Mouse (Mus musculus): ENCODE measurements around the gene Naa16. TPM values are rescaled to one million over a fixed set of nuclear protein-coding genes. Genes with fewer than 3 reads are reported as not detected.
A peak's percentile ranks its signal among the peaks of the same experiment; 100 is the strongest.

The Naa16 gene
- total RNA-seq, 1 experiment from 2014 or later, result 51.9 TPM

DNA sequence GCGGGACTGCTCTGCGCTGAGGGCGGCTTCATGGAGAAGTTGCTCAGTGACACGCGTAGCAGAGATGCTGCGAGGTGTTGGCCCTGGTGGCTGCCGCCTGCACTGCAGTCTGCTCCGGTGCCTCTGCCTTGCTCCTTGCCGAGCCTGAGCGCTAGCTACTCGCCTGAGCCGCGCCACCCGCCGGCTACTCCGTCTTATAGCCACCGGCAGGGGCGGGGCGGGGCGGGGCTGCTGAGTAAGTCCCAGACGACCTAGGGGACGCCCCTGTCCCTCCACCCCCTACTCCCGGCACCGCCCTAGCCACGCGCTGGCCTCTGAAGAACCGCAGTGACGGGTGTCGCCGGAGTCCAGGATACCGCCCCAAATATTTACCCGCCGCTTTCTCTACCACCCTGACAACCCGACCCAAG, 89.1 kb downstream of the Naa16 start, which contains the start of gene Rgcc:
Gene Rgcc (minus strand): TSS at position 180 of the 410 bp plus-strand sequence.
- ATAC-seq (ENCODE audit: extremely low read depth, insufficient number of reproducible peaks, low FRiP score, poor library complexity, severe bottlenecking), result peak; percentile 94

DNA sequence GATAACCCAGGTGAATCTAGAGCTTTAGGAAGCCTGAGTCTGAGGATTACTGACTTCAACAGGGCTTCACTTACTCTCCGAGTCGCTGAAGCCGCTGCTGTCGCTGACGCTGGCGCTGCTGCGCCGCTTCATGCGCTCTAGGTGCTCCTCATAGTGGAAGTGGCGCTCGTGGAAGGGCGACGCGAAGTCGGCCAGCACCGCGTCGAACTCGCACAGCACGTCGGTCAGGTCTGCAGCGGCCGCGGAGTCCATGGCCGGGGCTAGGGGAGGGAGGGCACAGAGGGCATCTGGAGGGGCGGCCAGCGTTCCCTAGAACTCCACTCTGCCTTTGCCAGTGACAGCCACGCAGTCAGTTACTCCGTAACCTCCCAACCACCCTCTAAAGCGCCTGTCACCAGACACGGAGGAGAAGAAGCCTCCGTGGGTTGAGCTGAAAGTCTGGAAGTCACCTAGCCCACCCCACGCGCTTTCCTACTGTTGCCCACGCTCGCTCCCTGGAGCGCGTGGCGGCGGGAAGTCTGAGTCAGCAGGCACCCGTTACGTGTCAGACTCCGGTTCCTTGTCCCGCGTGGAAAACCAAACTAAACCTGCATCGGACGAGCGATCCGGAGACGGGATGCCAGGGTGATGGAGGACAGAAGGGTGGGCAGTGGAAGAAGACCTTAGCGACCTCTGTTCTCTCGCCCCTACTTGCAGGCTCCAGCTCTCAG, 89.8 kb downstream of the Naa16 start:
- ATAC-seq (ENCODE audit: extremely low read depth, insufficient number of reproducible peaks, low FRiP score, poor library complexity, severe bottlenecking), result peak; percentile 15; the same call in 1 of the 2 replicates

DNA sequence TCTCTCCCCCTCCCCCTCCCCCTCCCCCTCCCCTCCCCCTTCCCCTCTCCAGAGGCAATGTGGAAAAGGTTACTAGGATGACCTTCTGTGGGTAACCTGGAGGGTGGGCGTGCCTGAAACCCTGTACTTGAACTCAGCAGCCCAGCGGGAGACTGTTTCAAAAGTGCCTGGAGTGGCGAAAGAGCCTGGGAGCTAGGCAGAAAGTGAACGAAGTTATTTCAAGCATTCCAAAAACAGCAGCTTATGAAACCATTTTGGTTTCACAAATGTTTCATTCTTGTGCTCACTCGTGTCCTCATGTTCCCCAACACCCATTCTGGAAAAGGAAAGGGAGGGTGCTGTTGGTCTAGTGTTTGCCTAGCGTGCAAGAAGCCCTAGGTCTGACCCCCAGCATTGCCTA, 90.8 kb downstream of the Naa16 start:
- ATAC-seq (ENCODE audit: extremely low read depth, insufficient number of reproducible peaks, low FRiP score, poor library complexity, severe bottlenecking), result no peak

DNA sequence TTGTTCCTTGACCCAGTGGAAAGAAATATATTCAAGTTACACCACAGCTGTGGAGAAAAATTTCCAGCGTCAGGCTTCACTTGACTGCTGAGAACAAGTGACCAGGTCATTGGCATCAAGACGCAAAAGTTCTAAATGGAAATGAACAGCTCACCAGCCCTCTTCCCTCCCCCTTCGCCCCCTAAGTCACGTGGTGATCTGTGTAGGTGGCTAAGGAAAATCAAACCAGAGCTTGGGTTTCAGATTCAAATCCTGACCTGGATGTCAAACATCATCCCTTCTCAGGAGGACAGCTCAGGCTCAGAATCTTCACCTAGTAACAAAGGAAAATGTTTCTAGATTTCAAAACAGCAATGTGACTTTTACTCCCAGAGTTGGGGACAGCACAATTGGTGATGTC, 91.3 kb downstream of the Naa16 start:
- ATAC-seq (ENCODE audit: extremely low read depth, insufficient number of reproducible peaks, low FRiP score, poor library complexity, severe bottlenecking), result no peak

DNA sequence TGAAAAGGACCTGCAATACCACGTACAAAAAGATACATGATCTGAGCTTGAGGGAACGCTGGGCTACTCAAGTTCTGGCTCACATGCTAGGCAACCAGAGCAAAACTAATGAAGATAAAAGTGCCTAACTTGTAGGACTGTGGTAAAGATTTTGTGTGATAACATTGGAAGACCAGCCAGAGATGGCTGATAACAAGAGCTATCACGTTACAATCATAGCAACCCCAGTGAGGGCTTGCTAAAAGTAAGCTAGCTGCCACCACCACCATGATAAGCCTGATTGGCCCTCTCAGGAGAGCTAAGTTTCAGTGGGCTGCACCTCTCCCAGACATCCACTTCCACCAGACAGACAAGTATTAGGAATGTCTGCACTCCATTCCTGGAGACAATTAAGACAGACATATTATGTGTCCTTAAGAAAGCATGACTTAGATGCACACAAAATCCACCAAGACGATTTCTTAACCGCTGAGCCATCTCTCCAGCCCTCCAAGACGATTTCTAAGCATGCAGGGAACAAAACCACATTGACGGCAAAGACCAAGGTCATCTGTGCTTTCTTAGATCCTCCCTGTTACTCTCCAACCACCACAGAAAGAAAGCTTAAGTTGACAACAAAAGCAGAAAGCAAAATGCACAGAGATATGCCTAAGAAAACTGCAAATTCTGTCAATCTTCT, 92.1 kb downstream of the Naa16 start:
- no peak for ATAC-seq (ENCODE audit: extremely low read depth, insufficient number of reproducible peaks, low FRiP score, poor library complexity, severe bottlenecking)

DNA sequence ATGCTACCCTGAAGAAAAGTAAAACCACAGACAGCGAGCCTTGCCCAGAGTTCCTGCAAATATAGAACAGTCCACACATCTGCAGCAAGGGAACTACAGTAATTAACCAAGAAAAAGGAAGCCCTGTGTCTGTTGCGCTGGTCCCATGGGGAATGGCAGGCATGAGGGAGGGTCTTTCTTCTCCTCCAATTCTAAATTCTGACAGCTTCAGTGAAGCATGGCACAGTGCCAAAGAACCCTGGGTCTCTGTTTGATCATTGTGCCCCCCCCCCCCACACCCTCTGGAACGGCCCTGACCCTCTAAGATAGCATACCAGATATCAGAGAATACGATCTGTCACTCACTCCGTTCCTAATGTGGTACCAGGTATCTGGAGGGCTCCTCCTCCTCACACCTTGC, 93.7 kb downstream of the Naa16 start:
- ATAC-seq (ENCODE audit: extremely low read depth, insufficient number of reproducible peaks, low FRiP score, poor library complexity, severe bottlenecking), result no peak

DNA sequence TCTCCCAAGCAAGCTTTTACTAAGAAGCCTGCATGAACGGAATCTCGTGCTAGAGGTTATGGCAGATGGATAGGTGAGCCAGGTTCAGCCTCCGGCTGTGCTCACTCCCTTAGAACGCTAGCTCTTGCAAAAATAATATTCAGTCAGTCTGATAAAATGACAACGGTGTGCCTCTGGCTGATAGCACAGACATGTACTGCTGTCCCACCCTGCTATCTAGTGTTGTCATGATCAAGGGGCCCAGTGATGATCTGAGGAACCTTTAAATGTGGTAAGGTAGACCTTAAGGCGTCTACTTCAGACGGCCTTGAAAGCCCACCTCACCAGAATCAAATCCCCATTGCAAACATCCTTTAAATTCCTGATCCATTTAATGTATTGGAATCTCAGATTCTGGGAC, 94.4 kb downstream of the Naa16 start:
- no peak for ATAC-seq (ENCODE audit: extremely low read depth, insufficient number of reproducible peaks, low FRiP score, poor library complexity, severe bottlenecking)

DNA sequence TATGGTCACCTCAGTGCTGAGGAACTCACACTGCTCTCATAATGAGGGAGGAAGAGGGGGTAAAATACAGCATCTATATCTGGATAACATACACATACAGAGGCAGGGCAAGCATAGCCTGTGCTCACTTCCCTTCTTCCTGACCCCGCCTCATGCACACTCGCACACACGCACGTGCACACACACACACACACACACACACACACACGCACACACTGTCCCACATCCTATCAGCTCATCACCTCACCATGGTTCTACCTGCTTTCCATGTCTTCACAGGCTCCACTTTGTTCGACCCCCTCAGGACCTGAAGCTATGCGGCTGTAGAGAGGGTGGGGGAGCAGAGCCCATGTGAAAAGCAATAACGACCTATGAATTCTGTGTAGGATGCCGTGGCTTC, 95.0 kb downstream of the Naa16 start:
- ATAC-seq (ENCODE audit: extremely low read depth, insufficient number of reproducible peaks, low FRiP score, poor library complexity, severe bottlenecking), result no peak

DNA sequence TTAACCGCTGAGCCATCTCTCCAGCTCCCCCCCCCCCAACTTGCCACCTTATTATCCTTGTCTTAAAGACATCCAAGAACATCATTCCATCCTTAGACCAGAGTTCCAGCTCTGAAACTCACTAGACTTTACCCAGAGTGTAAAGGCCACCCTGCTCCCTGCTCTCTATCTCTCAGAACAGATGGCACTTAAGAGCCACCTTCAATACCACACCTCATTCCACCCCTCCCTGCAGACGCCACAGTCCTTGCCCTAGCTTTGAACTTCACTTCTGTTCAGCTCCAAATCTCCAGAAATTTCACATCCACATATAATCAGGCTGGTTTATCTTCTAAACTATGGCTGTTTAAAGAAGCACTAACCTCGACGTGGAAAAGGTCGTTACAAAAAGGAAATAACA, 95.6 kb downstream of the Naa16 start:
- no peak for ATAC-seq (ENCODE audit: extremely low read depth, insufficient number of reproducible peaks, low FRiP score, poor library complexity, severe bottlenecking)

DNA sequence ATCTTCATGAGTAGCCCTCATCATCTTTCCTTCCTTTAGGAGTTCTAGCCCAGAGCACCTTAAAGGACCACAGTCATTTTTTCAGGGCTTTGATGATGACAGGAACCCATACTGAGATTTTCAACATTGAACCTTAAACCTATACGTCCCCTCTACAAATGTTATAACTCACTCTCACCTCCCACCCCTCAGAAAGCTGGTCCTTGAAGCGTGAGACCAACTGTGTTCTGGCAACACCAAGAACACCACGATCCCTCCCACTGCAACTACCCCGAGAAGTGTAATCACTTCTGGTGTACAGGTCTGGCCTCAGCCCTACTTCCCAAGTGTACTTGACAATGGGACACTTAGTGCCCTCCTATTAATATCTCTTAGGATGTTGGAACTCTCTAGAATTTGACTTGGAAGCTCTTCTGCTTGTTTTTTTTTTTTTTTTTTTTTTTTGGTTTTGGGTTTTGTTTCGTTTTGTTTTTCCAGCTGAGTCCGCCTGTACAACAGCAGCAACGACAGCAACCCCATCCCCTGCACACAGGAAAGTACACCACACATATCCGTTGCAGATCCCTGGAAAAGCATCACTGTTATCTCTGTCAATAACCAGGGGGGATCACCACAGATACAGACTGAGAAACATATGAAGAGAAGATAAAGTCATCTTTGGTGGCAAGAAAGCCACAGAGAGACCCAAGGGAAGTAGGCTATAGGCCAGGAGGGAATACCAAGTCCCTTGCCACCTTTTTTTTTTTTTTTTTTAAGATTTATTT, 96.3 kb downstream of the Naa16 start:
- no peak for ATAC-seq (ENCODE audit: extremely low read depth, insufficient number of reproducible peaks, low FRiP score, poor library complexity, severe bottlenecking)

DNA sequence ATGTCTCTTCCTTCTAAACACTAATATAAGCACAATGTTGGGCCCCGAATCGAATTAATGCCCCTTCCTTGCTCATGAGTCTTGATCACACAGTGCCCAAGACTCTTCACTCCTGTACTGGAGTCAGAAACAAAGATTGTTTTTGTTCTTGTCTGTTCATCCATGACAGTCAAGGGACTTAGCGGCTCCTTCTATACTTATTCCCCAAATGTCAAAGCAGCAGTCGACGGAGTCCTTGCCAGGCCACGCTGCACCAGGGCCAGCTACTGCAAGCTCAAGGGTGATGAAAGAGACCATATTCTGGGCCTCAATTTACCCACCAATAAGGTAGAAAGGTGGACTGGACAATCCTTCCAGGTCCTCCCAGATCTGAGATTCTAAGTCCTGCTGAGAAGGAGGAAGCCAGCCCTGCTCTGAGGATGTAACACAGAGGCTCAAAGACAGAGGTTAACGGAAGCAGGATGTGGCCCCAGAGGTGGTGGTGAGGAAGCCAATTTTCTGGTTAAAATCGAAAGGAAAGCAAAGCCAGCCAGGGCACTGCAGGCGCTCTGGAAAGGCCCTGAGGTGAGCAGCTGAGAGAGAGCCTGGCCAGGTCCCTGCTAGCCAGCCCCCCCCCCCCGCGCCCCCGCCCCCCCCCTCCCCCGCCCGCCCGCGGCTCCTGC, 97.3 kb downstream of the Naa16 start:
- peak; percentile 61 for ATAC-seq (ENCODE audit: extremely low read depth, insufficient number of reproducible peaks, low FRiP score, poor library complexity, severe bottlenecking)

DNA sequence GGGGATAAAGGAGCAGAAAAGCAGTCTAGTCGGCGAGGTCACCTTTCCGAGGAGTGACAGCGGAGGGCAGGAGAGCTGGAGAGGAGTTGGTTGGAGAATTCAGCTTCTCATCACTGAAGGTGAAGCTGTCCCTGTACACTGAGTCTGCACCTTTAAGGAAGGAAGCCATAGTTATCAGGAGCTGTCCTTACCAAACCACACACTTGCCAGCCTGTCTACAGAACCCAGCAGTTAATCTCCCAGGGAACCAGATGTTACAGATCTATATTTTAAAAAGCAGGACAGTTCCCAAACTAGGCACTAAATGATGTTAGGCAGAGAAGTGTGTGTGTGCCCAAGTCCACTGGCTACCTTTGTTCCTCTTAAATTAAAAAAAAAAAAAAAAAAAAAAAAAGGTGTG, 98.9 kb downstream of the Naa16 start:
- no peak for ATAC-seq (ENCODE audit: extremely low read depth, insufficient number of reproducible peaks, low FRiP score, poor library complexity, severe bottlenecking)

DNA sequence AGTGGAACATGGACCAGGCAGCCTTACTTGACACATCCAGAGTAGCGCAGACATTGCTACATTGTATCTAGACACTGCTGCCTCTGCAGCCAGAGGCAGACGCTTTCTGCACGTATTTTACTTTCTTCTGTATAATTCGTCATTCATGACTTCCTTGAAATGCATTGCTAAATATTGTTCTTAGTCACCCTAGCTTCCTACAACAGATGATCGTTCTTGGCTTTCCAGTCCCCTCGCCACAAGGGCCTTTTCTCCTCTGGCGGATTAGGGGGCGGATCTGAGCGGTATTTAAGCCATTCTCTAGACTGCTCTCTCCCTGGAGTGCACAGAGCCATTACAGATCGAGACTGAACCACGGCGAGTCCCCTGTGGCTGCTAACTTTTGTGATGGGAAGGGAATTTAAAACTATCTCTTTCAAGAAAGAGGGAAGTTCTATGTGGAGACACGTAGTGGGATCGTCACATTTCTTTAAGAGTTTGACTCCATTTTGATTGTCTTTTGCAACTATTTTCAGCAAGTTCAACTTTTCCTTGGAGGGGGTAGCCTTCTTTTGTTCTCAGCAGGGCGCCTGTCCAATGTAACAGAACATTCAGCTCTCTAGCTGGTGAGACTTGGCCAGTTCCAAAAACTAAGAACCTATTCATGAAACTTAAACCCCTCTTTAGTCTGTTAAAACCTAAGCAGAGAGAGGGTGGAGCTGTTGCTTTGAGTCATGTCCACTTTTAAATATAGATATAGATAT, 99.7 kb downstream of the Naa16 start:
- ATAC-seq (ENCODE audit: extremely low read depth, insufficient number of reproducible peaks, low FRiP score, poor library complexity, severe bottlenecking), result peak; percentile 30; the same call in 1 of the 2 replicates

DNA sequence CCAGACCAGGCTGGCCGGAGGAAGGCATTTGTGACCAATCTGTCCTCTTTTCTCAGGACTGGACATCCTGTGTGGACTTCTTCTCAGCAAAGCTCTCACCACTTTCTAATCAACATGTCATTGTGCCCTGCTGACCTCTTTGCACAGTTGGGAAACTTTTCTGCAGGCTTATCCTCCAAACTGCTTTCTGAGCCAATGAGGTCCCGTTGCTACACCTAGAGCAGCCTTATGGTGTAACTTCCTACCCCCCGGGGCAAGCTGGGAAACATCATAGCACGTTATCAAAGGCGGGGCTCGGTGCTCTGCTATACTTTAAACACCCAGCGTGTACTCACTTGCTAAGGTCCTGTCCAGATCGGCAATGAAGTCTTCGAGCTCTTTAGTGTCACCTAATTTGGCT, 100.7 kb downstream of the Naa16 start:
- peak; percentile 22; the same call in 1 of the 2 replicates for ATAC-seq (ENCODE audit: extremely low read depth, insufficient number of reproducible peaks, low FRiP score, poor library complexity, severe bottlenecking)

DNA sequence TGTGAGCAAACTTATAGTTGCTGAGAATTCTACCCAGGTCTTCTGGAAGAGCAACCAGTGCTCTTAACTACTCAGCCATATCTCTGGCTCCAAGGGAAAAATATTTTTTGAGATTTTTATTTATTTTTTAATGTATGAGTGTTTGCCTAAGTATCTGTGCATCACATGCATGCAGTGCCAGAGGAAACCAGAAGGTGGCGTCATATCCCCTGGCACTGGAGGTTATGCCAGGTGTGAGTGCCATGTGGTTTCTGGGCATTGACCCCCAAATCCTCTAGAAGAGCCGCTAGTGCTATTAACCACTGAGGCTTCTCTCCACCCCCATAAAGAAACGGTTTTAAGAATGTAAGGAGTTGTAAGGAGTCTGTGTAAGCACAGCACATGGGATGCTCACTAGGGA, 102.3 kb downstream of the Naa16 start:
- ATAC-seq (ENCODE audit: extremely low read depth, insufficient number of reproducible peaks, low FRiP score, poor library complexity, severe bottlenecking), result peak; percentile 46; the same call in 1 of the 2 replicates

DNA sequence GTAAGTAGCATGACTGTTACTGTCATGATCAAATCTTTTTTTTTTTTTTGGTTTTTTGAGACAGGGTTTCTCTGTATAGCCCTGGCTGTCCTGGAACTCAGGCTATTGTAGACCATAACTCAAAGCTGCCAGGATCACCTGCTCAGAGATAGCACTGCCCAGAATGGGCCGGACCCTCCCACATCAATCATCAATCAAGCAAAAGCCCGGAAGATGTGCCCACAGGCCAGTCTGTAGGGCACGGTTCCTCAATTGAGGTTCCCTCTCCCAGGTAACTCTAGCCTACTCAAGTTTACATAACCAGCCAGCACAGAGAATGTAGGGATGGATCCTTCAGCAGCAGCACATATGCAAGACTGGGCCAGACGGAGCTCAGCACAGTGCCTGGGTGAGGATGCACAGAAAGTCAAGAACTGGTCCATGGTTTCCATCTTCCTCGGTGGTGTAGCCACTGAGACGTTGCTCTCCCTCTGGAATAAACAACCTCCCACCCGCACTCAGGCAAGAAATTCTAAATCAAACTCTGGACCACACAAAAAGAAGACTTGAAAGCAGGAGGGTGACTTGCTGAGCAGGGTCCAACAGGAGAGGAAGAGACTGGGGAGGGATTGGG, 103.2 kb downstream of the Naa16 start:
- no peak for ATAC-seq (ENCODE audit: extremely low read depth, insufficient number of reproducible peaks, low FRiP score, poor library complexity, severe bottlenecking)

DNA sequence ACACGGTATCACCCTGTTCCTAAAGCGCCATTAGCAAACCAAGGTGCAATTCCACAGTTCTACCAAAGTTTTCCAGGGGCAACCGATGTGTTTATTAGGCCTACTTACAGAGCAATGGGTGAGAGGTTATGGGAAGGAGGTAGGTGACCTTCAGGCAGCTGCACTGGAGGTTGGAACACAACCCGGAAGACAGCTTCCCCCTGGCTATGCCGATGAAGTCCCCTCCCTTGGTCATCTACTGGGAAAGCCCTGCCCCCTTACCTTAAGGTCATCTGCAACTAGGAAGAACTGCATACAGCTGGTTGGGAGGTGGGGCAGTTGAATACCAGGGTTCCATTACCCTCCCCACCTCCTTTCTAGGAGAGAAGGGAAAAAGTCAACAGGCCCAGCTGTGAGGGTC, 105.0 kb downstream of the Naa16 start:
- no peak for ATAC-seq (ENCODE audit: extremely low read depth, insufficient number of reproducible peaks, low FRiP score, poor library complexity, severe bottlenecking)

DNA sequence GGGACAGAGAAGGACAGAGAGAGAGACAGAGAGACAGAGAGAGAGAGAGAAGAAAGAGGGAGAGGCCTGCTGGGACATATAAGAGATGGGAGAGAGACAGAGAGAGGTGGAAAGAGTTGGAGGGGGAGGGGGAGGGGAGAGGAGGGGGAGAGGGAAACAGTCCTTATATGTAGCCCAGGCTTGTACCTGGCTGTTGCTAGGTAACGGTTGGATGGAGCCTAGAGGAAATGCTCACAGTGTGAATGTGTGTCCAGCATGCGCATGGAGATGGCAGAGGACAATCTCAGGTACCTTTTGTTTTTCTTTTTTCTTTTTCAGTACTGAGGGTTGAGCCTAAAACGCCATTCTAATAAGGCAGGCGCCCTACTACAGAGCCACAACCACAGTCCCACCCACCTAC, 106.0 kb downstream of the Naa16 start:
- no peak for ATAC-seq (ENCODE audit: extremely low read depth, insufficient number of reproducible peaks, low FRiP score, poor library complexity, severe bottlenecking)

Measured in neutrophil, adult 5-6 weeks (primary cell).